Mouse (Mus musculus): ENCODE results near the gene St3gal2. TPM values are rescaled to one million over a fixed set of nuclear protein-coding genes. Genes with fewer than 3 reads are reported as not detected.

St3gal2 gene
- 12.4 TPM for total RNA-seq (2023)

GRCm38 (mm10) chr8:110919341-110920031, at the start of gene St3gal2:
Gene St3gal2 (plus strand): TSS chr8:110919922.

DNA sequence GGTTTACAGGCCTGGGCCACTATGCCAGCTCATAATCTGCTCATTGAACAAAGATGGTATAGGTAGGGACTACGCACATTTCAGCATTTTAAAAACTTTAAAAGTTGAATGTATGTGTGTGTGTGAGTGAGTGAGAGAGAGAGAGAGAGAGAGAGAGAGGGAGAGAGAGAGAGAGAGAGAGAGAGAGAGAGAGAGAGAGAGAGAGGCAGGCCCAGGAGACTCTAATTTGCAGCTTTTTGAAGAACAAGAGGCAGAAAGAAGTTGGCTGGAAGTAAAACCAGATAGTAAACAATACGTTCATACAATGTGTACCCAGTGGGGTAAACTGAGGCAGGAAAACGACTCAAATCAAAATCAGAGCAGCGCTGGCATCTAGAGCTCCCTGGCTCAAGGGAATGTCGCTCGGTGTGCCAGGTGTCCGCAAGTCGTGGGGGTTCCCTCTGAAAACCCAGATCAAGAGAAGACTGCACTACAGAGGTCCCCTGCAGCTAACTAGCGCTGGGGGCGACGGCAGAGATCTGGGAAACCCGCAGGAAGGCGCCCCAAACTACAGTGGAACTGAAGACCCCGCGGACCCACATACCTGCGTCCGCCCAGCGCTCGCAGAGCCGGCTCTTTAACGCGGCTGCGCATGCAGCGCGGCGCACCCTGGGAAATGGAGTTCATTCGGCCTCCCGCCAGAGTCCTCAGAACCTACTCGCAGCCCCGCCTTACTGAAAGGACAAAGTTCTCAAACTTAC, 17.7 kb upstream of the St3gal2 start, which contains the start of gene Fuk:
Gene Fuk (minus strand): TSS at position 650 of the 740 bp plus-strand sequence.

DNA sequence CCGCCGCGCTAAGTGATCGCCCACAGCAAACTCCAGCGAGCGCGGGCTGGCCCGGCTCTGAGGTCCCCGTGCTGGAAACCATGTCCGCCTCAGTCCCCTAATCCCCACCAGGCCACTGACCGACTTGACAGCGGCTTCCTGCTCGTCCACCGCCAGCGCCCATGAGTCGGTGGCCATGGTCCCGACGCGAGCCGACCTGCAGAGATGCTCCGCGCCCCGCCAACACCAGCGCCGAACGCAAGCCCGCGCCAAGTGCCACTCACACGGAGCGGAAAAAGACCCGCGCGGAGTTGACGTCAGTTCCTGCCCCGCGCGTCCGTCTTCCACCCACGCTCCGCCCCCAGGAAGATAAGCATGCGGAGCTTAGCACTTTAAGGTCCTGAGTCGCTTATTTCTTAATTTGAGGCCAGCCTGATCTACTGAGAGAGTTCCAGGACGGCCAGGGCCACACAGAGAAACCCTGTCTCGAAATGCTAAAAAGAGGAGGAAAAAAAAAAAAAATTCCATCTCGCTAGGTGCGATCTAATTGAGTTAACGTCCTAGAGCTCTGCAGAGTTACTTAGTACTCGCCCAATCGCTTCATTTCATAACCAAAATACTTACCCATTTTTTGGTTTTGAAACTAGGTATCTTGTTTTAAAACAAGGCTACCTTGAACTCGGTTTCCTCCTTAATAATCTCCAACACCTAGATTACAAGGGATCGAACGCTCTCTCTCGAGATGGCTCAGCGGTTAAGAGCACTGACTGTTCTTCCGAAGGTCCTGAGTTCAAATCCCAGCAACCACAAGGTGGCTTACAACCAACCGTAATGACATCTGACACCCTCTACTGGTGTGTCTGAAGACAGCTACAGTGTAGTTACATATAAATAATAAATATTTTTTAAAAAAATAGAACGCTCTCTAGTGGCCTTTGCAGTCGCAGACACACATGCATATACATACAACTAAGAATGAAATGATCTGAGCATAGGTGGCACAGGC, 78.1 kb downstream of the St3gal2 start, which contains the start of gene Ddx19a:
Gene Ddx19a (minus strand): TSS at position 254 of the 985 bp plus-strand sequence.

Other genes starting within 250 kb of the St3gal2 start
- 4.2 TPM for gene Mtss1l, start 198.4 kb upstream of the St3gal2 start, total RNA-seq (2023)
- 1.1 TPM for gene Il34, start 114.0 kb upstream of the St3gal2 start, total RNA-seq (2023)
- 61.2 TPM for gene Cog4, start 73.3 kb upstream of the St3gal2 start, total RNA-seq (2023)
- 171 TPM for gene Sf3b3, start 73.1 kb upstream of the St3gal2 start, total RNA-seq (2023)
- gene Fuk, start 17.4 kb upstream of the St3gal2 start, total RNA-seq (2023) = 11.4 TPM
- gene Ddx19a, start 77.9 kb downstream of the St3gal2 start, total RNA-seq (2023) = 62.2 TPM
- gene Ddx19b, start 111.8 kb downstream of the St3gal2 start, total RNA-seq (2023) = 20.2 TPM
- 45.3 TPM for gene Aars, start 113.2 kb downstream of the St3gal2 start, total RNA-seq (2023)
- gene Exosc6, start 136.4 kb downstream of the St3gal2 start, total RNA-seq (2023) = 15.3 TPM
- not detected for gene Clec18a, start 172.5 kb downstream of the St3gal2 start, total RNA-seq (2023)
- gene Pdpr, start 174.7 kb downstream of the St3gal2 start, total RNA-seq (2023) = 24.7 TPM